ENCODE assay signal across 8 mouse cellular contexts in genomic region chr3:37640810-37641209, GRCm38 (mm10). TPM values are rescaled to one million over a fixed set of nuclear protein-coding genes. Genes with fewer than 3 reads are reported as not detected.
DNase-seq lines count a peak whose midpoint lies in the region; ATAC-seq lines count a peak whose summit lies in the region.

No protein-coding gene starts in this region.

- no peaks in the 10 kb centered on the region for H3K9me3 ChIP-seq in embryonic facial prominence, embryonic 11.5 days (replicated peaks; ENCODE audit: control insufficient read depth, low read length)
- H3K9me3 ChIP-seq in limb, embryonic 15.5 days = no peaks in the 10 kb centered on the region
- no peaks in the 10 kb centered on the region for H3K9me3 ChIP-seq in midbrain, embryonic 16.5 days (replicated peaks; ENCODE audit: control insufficient read depth, low read length, poor library complexity, severe bottlenecking)

- no peaks in the 10 kb centered on the region; the same call in 1 of the 2 replicates for H3K27me3 ChIP-seq in embryonic facial prominence, embryonic 11.5 days (ENCODE audit: control insufficient read depth, insufficient read depth, low read length)
- no peaks in the 10 kb centered on the region for H3K27me3 ChIP-seq in limb, embryonic 15.5 days
- no peaks in the 10 kb centered on the region; the same call in none of the 2 replicates for H3K27me3 ChIP-seq in midbrain, embryonic 16.5 days (ENCODE audit: control insufficient read depth, insufficient read depth, low read depth, low read length)

- peak overlapping the region; percentile 83 for H3K4me3 ChIP-seq in embryonic facial prominence, embryonic 11.5 days (ENCODE audit: low read depth, low read length)
- peak overlapping the region; percentile 82 for H3K4me3 ChIP-seq in limb, embryonic 15.5 days
- peak overlapping the region; percentile 88 for H3K4me3 ChIP-seq in midbrain, embryonic 16.5 days (ENCODE audit: low read depth, low read length)

- WGBS in embryonic facial prominence, embryonic 11.5 days = 0% methylated on average over 40 of the region's 47 CpGs
- WGBS in limb, embryonic 15.5 days = under 1% methylated on average over 45 of the region's 47 CpGs
- 0% methylated on average over 25 of the region's 47 CpGs for WGBS in midbrain, embryonic 16.5 days

- H3K4me1 ChIP-seq in embryonic facial prominence, embryonic 11.5 days (ENCODE audit: control insufficient read depth, insufficient read depth, low read length) = peaks cover 4% of the 10 kb centered on the region
- H3K4me1 ChIP-seq in limb, embryonic 15.5 days = peaks cover 29% of the 10 kb centered on the region
- H3K4me1 ChIP-seq in midbrain, embryonic 16.5 days (ENCODE audit: control insufficient read depth, insufficient read depth, low read length) = peaks cover 22% of the 10 kb centered on the region; the same call in 1 of the 2 replicates

- peak; percentile 64 for DNase-seq in layer of hippocampus, adult 11-12 months (ENCODE audit: low spot score)
- DNase-seq in layer of hippocampus, adult 9-10 months (ENCODE audit: low spot score) = no peak
- DNase-seq in embryonic facial prominence, embryonic 11.5 days (ENCODE audit: low spot score) = peak; percentile 81
- DNase-seq in heart, adult 9 months (ENCODE audit: low spot score in 2 of 2) = peak; percentile 64 to 65
- DNase-seq in kidney, adult 8-10 months = peak; percentile 59 to 72
- peak; percentile 62 for DNase-seq in spleen, postnatal 36 days (ENCODE audit: low spot score in 2 of 2)

- H3K9ac ChIP-seq in embryonic facial prominence, embryonic 11.5 days (replicated peaks; ENCODE audit: low read length) = peak overlapping the region; percentile 87
- peak overlapping the region; percentile 81 for H3K9ac ChIP-seq in limb, embryonic 15.5 days
- peak overlapping the region; percentile 85 for H3K9ac ChIP-seq in midbrain, embryonic 16.5 days (ENCODE audit: low read depth, low read length)

- H3K4me2 ChIP-seq in embryonic facial prominence, embryonic 11.5 days (ENCODE audit: low read depth, low read length) = peak overlapping the region; percentile 86
- H3K4me2 ChIP-seq in limb, embryonic 15.5 days = peak overlapping the region; percentile 67
- H3K4me2 ChIP-seq in midbrain, embryonic 16.5 days (ENCODE audit: low read length) = peak overlapping the region; percentile 88

- H3K36me3 ChIP-seq in embryonic facial prominence, embryonic 11.5 days (replicated peaks; ENCODE audit: control insufficient read depth, insufficient read depth, low read depth, low read length) = no peaks in the 10 kb centered on the region; the same call in none of the 2 replicates
- H3K36me3 ChIP-seq in limb, embryonic 15.5 days = peaks cover 24% of the 10 kb centered on the region; the same call in 1 of the 2 replicates
- peaks cover 8% of the 10 kb centered on the region for H3K36me3 ChIP-seq in midbrain, embryonic 16.5 days (ENCODE audit: control insufficient read depth, insufficient read depth, low read length)

- peak; percentile 45 for ATAC-seq in embryonic facial prominence, embryonic 11.5 days (replicated peaks; ENCODE audit: insufficient number of reproducible peaks, low FRiP score, low TSS enrichment, low read depth)
- peak; percentile 67; the same call in 1 of the 2 replicates for ATAC-seq in limb, embryonic 15.5 days (ENCODE audit: insufficient number of reproducible peaks, low FRiP score, low TSS enrichment, low read depth)
- ATAC-seq in midbrain, embryonic 16.5 days = peak; percentile 78

- H3K27ac ChIP-seq in embryonic facial prominence, embryonic 11.5 days (replicated peaks; ENCODE audit: low read depth, low read length) = peak overlapping the region; percentile 81; the same call in 1 of the 2 replicates
- H3K27ac ChIP-seq in limb, embryonic 15.5 days = peak overlapping the region; percentile 95
- peak overlapping the region; percentile 92 for H3K27ac ChIP-seq in midbrain, embryonic 16.5 days (ENCODE audit: low read length)

RNA-seq across cellular contexts. Expression of gene Spry1, which starts 1.1 kb away (rescaled TPM):
- polyA plus RNA-seq in embryonic facial prominence, embryonic 11.5 days (2014; fragmentation: Nextera tagmentation; extraction: Ambion mirVana) = 10.2 and 15.1 TPM in 2 replicates
- polyA plus RNA-seq in limb, embryonic 15.5 days (2015; fragmentation: Nextera tagmentation; extraction: Ambion mirVana) = 20.0 and 21.9 TPM in 2 replicates
- polyA plus RNA-seq in midbrain, embryonic 16.5 days (2015; fragmentation: Nextera tagmentation; extraction: Ambion mirVana) = 6.5 and 8.8 TPM in 2 replicates
